Mouse (Mus musculus) thymus, postnatal 0 days (tissue): Measurements from ENCODE around the gene Dao. TPM values are rescaled to one million over a fixed set of nuclear protein-coding genes. Genes with fewer than 3 reads are reported as not detected.

ENCODE experiments used
- DNase-seq: peaks from one replicate; pipeline ENCODE4 v3.0.0-alpha.2; 2015; ENCODE audit warnings: low spot score
- polyA plus RNA-seq: library from polyadenylated mRNA; unstranded; fragments of >200 nt; fragmentation: Nextera tagmentation; extraction: Ambion mirVana; gene quantifications from 2 replicates; pipeline ENCODE4 v1.2.1, GENCODE M21; 2015

Gene Dao
- polyA plus RNA-seq, result 0.08 and 0.16 TPM in 2 replicates

DNA sequence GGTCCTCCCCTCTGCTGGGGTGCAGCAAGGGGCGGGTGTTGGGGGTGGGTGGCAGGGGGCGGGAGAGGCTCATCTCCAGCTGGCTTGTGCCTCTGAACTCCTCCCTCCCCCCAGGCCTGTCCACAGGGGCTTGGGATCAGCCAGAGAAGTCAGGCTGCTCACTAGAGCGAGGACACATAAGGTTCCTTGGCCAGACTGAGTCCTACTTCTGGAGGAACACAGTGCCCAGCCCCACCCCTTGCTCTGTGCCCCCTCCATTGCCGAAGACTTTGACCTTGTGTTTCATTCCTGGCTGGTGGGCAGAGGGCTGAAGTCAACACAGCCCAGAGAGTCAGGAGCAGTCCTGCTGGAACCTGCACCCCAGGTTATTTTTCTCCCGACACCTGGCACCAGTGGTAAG, at the start of gene Dao:
Gene Dao (plus strand): TSS at position 162 of the 400 bp plus-strand sequence.
- DNase-seq, result no peak

DNA sequence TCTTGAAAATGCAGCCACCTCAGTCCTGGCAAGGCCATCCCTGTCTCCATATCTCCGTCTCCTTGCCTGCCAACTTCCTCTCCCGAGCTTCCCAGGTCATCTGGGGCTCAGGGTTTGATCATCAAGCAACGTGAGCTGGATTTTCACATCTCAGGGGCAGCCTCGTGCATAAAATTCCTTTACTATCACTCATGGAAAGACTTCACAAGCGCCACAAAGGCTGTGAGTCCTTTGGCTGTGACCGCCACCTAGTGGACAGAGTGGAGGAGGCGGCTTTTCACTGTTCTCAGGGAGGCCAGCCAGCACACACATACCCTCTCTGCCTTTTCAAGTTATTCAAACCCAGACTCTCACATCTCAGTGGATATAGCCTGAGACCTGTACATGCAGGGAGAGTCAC, 49.1 kb upstream of the Dao start:
- peak; percentile 75 for DNase-seq

GRCm38 (mm10) chr5:113955281-113955680, 48.2 kb upstream of the Dao start:
- DNase-seq, result no peak

GRCm38 (mm10) chr5:113955691-113956090, 47.8 kb upstream of the Dao start:
- DNase-seq, result no peak

DNA sequence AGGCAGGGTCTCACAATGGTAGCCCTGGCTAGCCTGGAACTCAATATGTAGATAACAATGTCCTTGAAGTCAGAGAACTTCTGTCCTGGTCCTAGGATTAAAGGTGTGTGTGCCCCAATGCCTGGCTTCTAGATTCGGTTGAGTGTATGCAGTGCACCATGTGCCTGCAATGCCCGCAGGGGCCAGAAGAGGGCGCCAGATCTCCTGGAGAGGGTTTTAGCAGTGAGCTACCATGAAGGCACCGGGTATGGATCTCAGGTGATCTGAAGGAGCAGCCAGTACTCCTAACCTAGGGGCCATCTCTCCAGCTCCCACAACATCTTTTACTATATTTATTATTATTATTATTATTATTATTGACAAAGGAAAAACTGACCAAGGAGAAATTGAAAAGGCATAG, 47.0 kb upstream of the Dao start:
- DNase-seq, result peak; percentile 83

GRCm38 (mm10) chr5:113959039-113959438, 44.5 kb upstream of the Dao start:
- no peak for DNase-seq

GRCm38 (mm10) chr5:113960416-113960815, 43.1 kb upstream of the Dao start:
- no peak for DNase-seq

- no peak for DNase-seq
Observed at GRCm38 (mm10) chr5:113961776-113962175, 41.7 kb upstream of the Dao start.

DNA sequence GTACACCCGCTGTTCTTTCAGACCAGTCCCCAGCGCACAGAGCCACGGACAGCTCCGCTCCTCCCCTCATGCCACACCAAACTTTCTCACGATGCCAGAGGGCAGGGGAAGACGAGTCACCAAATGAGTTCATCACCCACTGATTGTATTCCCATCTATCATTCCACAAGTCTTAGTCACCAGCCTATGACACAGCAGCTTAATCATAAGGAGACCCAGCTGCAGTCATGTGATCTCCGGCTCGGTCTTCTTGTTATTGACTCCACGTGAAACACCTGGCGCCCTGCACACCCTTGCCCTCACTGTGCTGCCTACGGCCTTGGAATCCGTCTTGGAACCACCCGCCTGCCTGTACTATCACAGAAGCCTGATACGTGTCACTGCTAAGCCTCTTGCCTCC, 38.5 kb upstream of the Dao start:
- no peak for DNase-seq

- DNase-seq, result no peak
Observed at GRCm38 (mm10) chr5:113965659-113966185, 37.8 kb upstream of the Dao start.

- DNase-seq, result no peak
Observed at GRCm38 (mm10) chr5:113966452-113967150, 36.9 kb upstream of the Dao start.

DNA sequence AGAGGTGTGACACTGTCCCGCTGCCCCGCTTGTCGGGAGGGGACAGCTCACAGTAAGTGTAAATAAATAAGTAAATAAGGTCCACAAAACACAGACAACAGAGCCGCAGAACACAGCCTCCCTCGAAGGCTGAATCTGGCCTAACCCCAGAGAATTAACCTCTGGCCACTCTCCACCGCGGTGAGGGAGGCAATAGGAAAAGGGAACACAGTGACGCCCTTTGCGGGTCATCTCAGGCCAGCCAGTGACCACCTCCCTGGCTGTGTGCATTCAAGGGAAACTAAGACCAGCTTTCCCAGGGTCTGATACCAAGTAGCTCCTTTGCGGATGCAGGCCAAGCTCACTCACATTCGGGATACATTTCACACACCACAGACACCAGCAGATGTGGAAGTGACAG, 35.1 kb upstream of the Dao start:
- no peak for DNase-seq

- DNase-seq, result no peak
Observed at GRCm38 (mm10) chr5:113971434-113971960, 32.0 kb upstream of the Dao start.

DNA sequence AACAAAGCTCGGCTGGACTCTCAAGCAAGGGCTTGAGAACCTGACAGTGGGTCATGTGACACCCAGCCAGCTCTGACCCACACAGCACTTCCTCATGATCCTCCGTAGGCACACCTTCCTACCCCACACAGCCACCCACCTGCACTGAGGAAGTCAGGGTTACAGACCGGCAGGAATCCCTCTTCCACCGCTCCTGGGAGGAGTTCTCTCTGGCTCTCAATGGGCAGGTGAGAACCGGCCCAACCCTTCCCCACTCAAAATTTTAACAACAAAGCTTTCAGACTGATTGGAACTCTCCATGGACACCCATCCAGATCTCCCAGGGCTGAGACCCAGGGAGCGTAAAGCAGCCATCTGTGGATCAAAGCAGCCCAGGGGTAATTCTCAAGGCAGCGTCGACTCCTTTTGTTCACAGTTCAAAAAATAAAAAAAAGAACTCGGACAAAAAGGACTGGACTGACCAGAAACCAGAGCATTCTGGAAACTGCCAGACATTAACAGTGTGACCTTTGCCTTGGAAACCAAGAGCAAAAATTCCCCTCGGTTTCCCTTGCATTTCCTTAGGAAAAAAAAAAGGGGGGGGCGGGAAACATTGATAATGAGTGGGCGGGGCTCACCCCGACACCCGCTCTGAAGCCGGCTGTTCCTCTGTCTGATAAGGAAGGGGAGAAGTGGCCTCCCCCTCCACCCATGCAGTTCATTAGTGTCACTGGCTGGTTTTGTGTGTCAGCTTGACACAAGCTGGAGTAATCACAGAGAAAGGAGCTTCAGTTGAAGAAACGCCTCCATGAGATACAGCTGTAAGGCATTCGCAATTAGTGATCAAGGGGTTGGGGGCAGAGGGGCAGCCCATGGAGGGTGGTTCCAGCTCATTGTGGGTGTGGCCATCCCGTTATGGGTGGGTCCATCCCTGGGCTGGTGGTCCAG, 30.7 kb upstream of the Dao start:
- no peak for DNase-seq

- DNase-seq, result no peak
Observed at GRCm38 (mm10) chr5:113973790-113974189, 29.7 kb upstream of the Dao start.

GRCm38 (mm10) chr5:113974576-113974975, 28.9 kb upstream of the Dao start:
- DNase-seq, result no peak

GRCm38 (mm10) chr5:113975538-113976215, 27.8 kb upstream of the Dao start:
- no peak for DNase-seq

DNA sequence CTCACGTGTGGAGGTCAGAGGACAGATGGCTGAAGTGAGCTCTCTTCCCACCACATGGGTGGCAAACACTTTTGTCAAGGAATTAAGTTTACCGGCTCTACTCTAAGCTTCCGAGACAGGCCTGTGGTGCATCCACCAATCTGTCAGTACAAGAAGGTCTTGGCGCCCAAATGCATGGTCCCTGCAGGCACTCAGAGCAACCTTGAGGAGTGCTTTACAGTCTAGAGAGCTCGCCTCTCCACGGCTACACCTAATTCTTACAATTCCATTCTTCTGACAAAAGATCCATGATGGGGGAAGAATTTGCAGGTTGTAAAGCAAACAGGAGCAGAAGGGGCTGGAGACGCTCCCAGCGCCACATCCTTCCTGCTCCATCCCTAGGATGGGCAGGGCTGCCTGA, 26.9 kb upstream of the Dao start:
- no peak for DNase-seq

- DNase-seq, result no peak
Observed at GRCm38 (mm10) chr5:113977309-113977708, 26.2 kb upstream of the Dao start.

DNA sequence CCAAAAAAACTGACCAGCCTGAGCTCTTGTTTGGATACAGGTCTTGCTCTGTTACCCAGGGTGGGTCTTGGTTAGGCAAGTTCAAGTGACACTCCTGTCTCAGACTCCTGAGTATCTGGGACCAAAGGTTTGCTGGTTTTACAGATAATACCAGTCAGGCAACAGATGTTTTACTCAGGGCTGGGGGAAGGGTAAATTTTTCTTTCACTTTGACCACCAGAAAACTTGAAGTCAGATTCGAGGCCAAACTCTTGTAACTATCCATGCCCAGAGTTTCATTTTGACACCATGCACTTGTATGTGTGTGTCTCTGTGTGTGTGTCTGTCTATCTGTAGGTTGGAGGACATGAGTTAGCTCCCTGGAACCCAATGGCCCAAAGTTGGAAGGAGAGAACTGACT, 23.0 kb upstream of the Dao start:
- no peak for DNase-seq

- DNase-seq, result no peak
Observed at GRCm38 (mm10) chr5:113981171-113981570, 22.3 kb upstream of the Dao start.
